Mouse (Mus musculus) E14TG2a.4 (cell line): ENCODE data around the gene Fam166a.

Experiments
- CTCF ChIP-seq: conservative IDR thresholded peaks from 2 replicates; pipeline ENCODE4 v1.5.1; 2014; ENCODE audit warnings: low read length
- NANOG ChIP-seq: IDR thresholded peaks from 2 replicates; pipeline ENCODE4 v1.6.1; 2014; ENCODE audit warnings: borderline replicate concordance, low read length, mixed read lengths

DNA sequence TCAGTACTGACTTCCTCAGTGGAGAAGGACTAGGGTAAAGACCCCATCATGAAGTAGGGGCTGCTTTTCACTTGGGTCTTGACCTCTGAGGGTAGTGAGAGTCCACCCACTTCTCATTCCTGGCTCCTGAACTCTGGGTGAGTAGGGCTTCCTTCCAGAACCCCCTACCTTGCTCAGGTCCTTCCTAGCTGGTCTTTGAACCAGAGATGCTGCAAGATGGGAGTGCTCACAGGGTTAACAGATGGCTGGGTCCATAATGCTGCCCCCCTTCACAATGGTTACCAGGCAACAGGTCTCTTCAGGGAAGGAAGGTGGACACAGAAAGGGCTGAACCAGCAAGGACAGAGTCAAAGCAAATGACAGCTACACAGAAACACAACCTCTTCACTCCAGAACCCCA is at the start of gene Fam166a:
- TF ChIP-seq CTCF (no peak), NANOG (no peak)
